Mouse (Mus musculus) limb, embryonic 15.5 days (tissue): ENCODE results near the gene Edn3. TPM values are rescaled to one million over a fixed set of nuclear protein-coding genes. Genes with fewer than 3 reads are reported as not detected.

Experiments
- ATAC-seq: fragments of 200-750 bp; cut with Nextera tagmentation; 2 replicates; pipeline ENCODE4 v1.8.0; 2017; ENCODE audit warnings: low read depth, moderate TSS enrichment; ENCODE audit not compliant: insufficient number of reproducible peaks, low FRiP score, low TSS enrichment
- H3K27ac ChIP-seq: fragments of 300-500 bp; sonication (generic); 2 replicates; pipeline ENCODE4 v1.5.1; 2015; ENCODE audit warnings: moderate library complexity, mild to moderate bottlenecking, inconsistent platforms
- H3K27me3 ChIP-seq: fragments of 300-500 bp; sonication (generic); 2 replicates; pipeline ENCODE4 v1.6.1; 2015; ENCODE audit warnings: inconsistent platforms
- H3K36me3 ChIP-seq: fragments of 300-500 bp; sonication (generic); 2 replicates; pipeline ENCODE4 v1.6.1; 2015; ENCODE audit warnings: inconsistent platforms
- H3K4me1 ChIP-seq: fragments of 300-500 bp; sonication (generic); 2 replicates; pipeline ENCODE4 v1.6.1; 2015; ENCODE audit warnings: inconsistent platforms
- H3K4me2 ChIP-seq: fragments of 300-500 bp; sonication (generic); 2 replicates; pipeline ENCODE4 v1.6.1; 2015; ENCODE audit warnings: mild to moderate bottlenecking, inconsistent platforms
- H3K4me3 ChIP-seq: fragments of 300-500 bp; sonication (generic); 2 replicates; pipeline ENCODE4 v1.5.1; 2015; ENCODE audit warnings: mild to moderate bottlenecking, inconsistent platforms
- H3K9ac ChIP-seq: fragments of 300-500 bp; sonication (generic); 2 replicates; pipeline ENCODE4 v1.6.1; 2015; ENCODE audit warnings: inconsistent platforms
- H3K9me3 ChIP-seq: fragments of 300-500 bp; sonication (generic); 2 replicates; pipeline ENCODE4 v1.6.1; 2016; ENCODE audit warnings: inconsistent platforms
- WGBS: fragments of 180-500 bp; shearing (Covaris S2); methylation state at CpG from one replicate; pipeline ENCODE4 v1.1.7; 2015; 5-methylcytosine and 5-hydroxymethylcytosine counted together
- polyA plus RNA-seq: library from polyadenylated mRNA; unstranded; fragments of >200 nt; fragmentation: Nextera tagmentation; extraction: Ambion mirVana; gene quantifications from 2 replicates; pipeline ENCODE4 v1.2.1, GENCODE M21; 2015

The Edn3 gene
- polyA plus RNA-seq, 1 experiment from 2014 or later = 19.8 TPM

- ATAC-seq = no peak
- Histone ChIP-seq H3K9me3 (no peaks in the 10 kb centered on the region), H3K27me3 (no peaks in the 10 kb centered on the region), H3K27ac (no peak overlapping the region), H3K4me1 (no peaks in the 10 kb centered on the region), H3K4me3 (no peak overlapping the region), H3K9ac (no peak overlapping the region), H3K4me2 (no peak overlapping the region), H3K36me3 (no peaks in the 10 kb centered on the region)
- WGBS = 86% methylated on average over 6 of the region's 6 CpGs
These were observed 42.0 kb downstream of the Edn3 start for GRCm38 (mm10) chr2:174802453-174802852.

GRCm38 (mm10) chr2:174803661-174804060, 43.2 kb downstream of the Edn3 start:
- 91% methylated on average over 1 of the region's 1 CpGs for WGBS
- Histone ChIP-seq H3K27me3 (no peaks in the 10 kb centered on the region), H3K4me2 (no peak overlapping the region), H3K9me3 (no peaks in the 10 kb centered on the region), H3K4me1 (no peaks in the 10 kb centered on the region), H3K4me3 (no peak overlapping the region), H3K27ac (no peak overlapping the region), H3K9ac (no peak overlapping the region), H3K36me3 (no peaks in the 10 kb centered on the region)
- no peak for ATAC-seq

GRCm38 (mm10) chr2:174807900-174808299, 47.5 kb downstream of the Edn3 start:
- H3K4me1 ChIP-seq = no peaks in the 10 kb centered on the region
- no peak overlapping the region for H3K9ac ChIP-seq
- 54% methylated on average over 2 of the region's 2 CpGs for WGBS
- no peak overlapping the region for H3K27ac ChIP-seq
- H3K36me3 ChIP-seq = no peaks in the 10 kb centered on the region
- no peak overlapping the region for H3K4me2 ChIP-seq
- no peak overlapping the region for H3K4me3 ChIP-seq
- ATAC-seq = no peak
- H3K9me3 ChIP-seq = no peaks in the 10 kb centered on the region
- H3K27me3 ChIP-seq = no peaks in the 10 kb centered on the region

- no peak overlapping the region for H3K9ac ChIP-seq
- no peaks in the 10 kb centered on the region for H3K27me3 ChIP-seq
- no peak overlapping the region for H3K4me3 ChIP-seq
- H3K4me1 ChIP-seq = no peaks in the 10 kb centered on the region
- H3K36me3 ChIP-seq = no peaks in the 10 kb centered on the region
- no peaks in the 10 kb centered on the region for H3K9me3 ChIP-seq
- H3K27ac ChIP-seq = no peak overlapping the region
- 32% methylated on average over 4 of the region's 4 CpGs for WGBS
- no peak for ATAC-seq
- no peak overlapping the region for H3K4me2 ChIP-seq
These were observed 48.9 kb downstream of the Edn3 start for GRCm38 (mm10) chr2:174809296-174809695.

- Histone ChIP-seq H3K4me2 (no peak overlapping the region), H3K4me3 (no peak overlapping the region), H3K9me3 (no peaks in the 10 kb centered on the region), H3K36me3 (no peaks in the 10 kb centered on the region), H3K27ac (no peak overlapping the region), H3K4me1 (no peaks in the 10 kb centered on the region), H3K27me3 (no peaks in the 10 kb centered on the region), H3K9ac (no peak overlapping the region)
- ATAC-seq = no peak
- 75% methylated on average over 11 of the region's 11 CpGs for WGBS
These were observed 52.9 kb downstream of the Edn3 start for GRCm38 (mm10) chr2:174813306-174813705.

GRCm38 (mm10) chr2:174816163-174816562, 55.7 kb downstream of the Edn3 start:
- Histone ChIP-seq H3K27ac (no peak overlapping the region), H3K4me1 (no peaks in the 10 kb centered on the region), H3K9me3 (no peaks in the 10 kb centered on the region), H3K9ac (no peak overlapping the region), H3K4me3 (no peak overlapping the region), H3K36me3 (no peaks in the 10 kb centered on the region), H3K4me2 (no peak overlapping the region), H3K27me3 (no peaks in the 10 kb centered on the region)
- ATAC-seq = no peak
- WGBS = 84% methylated on average over 2 of the region's 2 CpGs

- no peaks in the 10 kb centered on the region for H3K4me1 ChIP-seq
- ATAC-seq = no peak
- H3K4me3 ChIP-seq = no peak overlapping the region
- no peaks in the 10 kb centered on the region for H3K27me3 ChIP-seq
- 71% methylated on average over 3 of the region's 3 CpGs for WGBS
- no peaks in the 10 kb centered on the region for H3K9me3 ChIP-seq
- no peak overlapping the region for H3K4me2 ChIP-seq
- H3K27ac ChIP-seq = no peak overlapping the region
- H3K9ac ChIP-seq = no peak overlapping the region
- H3K36me3 ChIP-seq = no peaks in the 10 kb centered on the region
These were observed 59.9 kb downstream of the Edn3 start for GRCm38 (mm10) chr2:174820286-174820685.

- Histone ChIP-seq H3K4me1 (no peaks in the 10 kb centered on the region), H3K27me3 (no peaks in the 10 kb centered on the region), H3K9me3 (no peaks in the 10 kb centered on the region), H3K4me3 (no peak overlapping the region), H3K27ac (no peak overlapping the region), H3K36me3 (no peaks in the 10 kb centered on the region), H3K9ac (no peak overlapping the region), H3K4me2 (no peak overlapping the region)
- 92% methylated on average over 4 of the region's 4 CpGs for WGBS
- ATAC-seq = no peak
These were observed 67.4 kb downstream of the Edn3 start for GRCm38 (mm10) chr2:174827829-174828228.

GRCm38 (mm10) chr2:174833608-174834007, 73.2 kb downstream of the Edn3 start:
- Histone ChIP-seq H3K9me3 (no peaks in the 10 kb centered on the region), H3K4me2 (no peak overlapping the region), H3K27ac (no peak overlapping the region), H3K27me3 (no peaks in the 10 kb centered on the region), H3K4me3 (no peak overlapping the region), H3K9ac (no peak overlapping the region), H3K36me3 (no peaks in the 10 kb centered on the region), H3K4me1 (peaks cover 4% of the 10 kb centered on the region; the same call in 1 of the 2 replicates)
- 29% methylated on average over 5 of the region's 5 CpGs for WGBS
- ATAC-seq = no peak

Other genes with a start within 250 kb of the Edn3 start
- gene Zfp831, start 117.1 kb upstream of the Edn3 start, polyA plus RNA-seq = not detected in 2 replicates
- gene Gm14444, start 249.6 kb downstream of the Edn3 start, polyA plus RNA-seq = not detected in 2 replicates